Mouse (Mus musculus) CH12.LX (cell line): ENCODE measurements around the gene Cabp2. TPM values are rescaled to one million over a fixed set of nuclear protein-coding genes. Genes with fewer than 3 reads are reported as not detected.

ENCODE experiments used
- DNase-seq: peaks from one replicate; pipeline ENCODE4 v3.0.0-alpha.2; 2013; ENCODE audit errors: extremely low read depth
- H3K27ac ChIP-seq: 2 replicates; pipeline ENCODE4 v1.5.1; 2012; ENCODE audit warnings: low read depth, mild to moderate bottlenecking, control low read depth, moderate library complexity; ENCODE audit not compliant: insufficient read depth
- H3K27me3 ChIP-seq: replicated peaks from 2 replicates; pipeline ENCODE3; 2012; ENCODE audit warnings: inconsistent platforms
- H3K36me3 ChIP-seq, 2 experiments: replicated peaks in 1 of 2; 2 replicates each; pipeline versions ENCODE3 to v1.6.1; 2012; ENCODE audit warnings: inconsistent platforms in 1 of 2, low read length in 1 of 2, mild to moderate bottlenecking in 1 of 2, mixed read lengths in 1 of 2, moderate library complexity in 1 of 2; ENCODE audit not compliant: control insufficient read depth in 1 of 2, insufficient read depth in 1 of 2
- H3K4me1 ChIP-seq, 2 experiments: 2 replicates each; pipeline ENCODE4 v1.6.1; 2012; ENCODE audit warnings: inconsistent platforms in 1 of 2, moderate library complexity in 1 of 2; ENCODE audit not compliant: insufficient read depth in 2 of 2, control insufficient read depth in 1 of 2
- H3K4me2 ChIP-seq: 2 replicates; pipeline ENCODE4 v1.6.1; 2012; ENCODE audit warnings: low read depth, mild to moderate bottlenecking, control low read depth; ENCODE audit not compliant: poor library complexity, insufficient read depth, severe bottlenecking
- H3K4me3 ChIP-seq, 3 experiments: fragments of 150-350 bp in 1 of 3; sonication (generic) in 1 of 3; replicated peaks in 1 of 3; 2 replicates each; pipeline versions ENCODE3 to v1.5.1; 2011 to 2012; ENCODE audit warnings: low read depth in 2 of 3, low read length in 2 of 3, mild to moderate bottlenecking in 2 of 3, moderate library complexity in 2 of 3, control low read depth in 1 of 3, improper control_type of control experiment in 1 of 3, inconsistent platforms in 1 of 3, mixed read lengths in 1 of 3; ENCODE audit not compliant: poor library complexity in 1 of 3
- H3K79me2 ChIP-seq: replicated peaks from 2 replicates; pipeline ENCODE4 v1.6.1; 2012; ENCODE audit warnings: mild to moderate bottlenecking, moderate library complexity; ENCODE audit not compliant: control insufficient read depth, poor library complexity, insufficient read depth, severe bottlenecking; ENCODE audit errors: extremely low read depth
- H3K9ac ChIP-seq: 2 replicates; pipeline ENCODE4 v1.6.1; 2012; ENCODE audit warnings: low read depth, mild to moderate bottlenecking, control low read depth, moderate library complexity; ENCODE audit not compliant: insufficient read depth
- H3K9me3 ChIP-seq: replicated peaks from 2 replicates; pipeline ENCODE3; 2012; ENCODE audit warnings: low read length, inconsistent platforms, mixed read lengths
- BHLHE40 ChIP-seq: IDR thresholded peaks from 2 replicates; pipeline ENCODE4 v1.6.1; 2011; ENCODE audit warnings: mild to moderate bottlenecking, low read depth, low read length, improper control_type of control experiment
- CHD1 ChIP-seq: IDR thresholded peaks from 2 replicates; pipeline ENCODE4 v1.6.1; 2012; ENCODE audit warnings: low read depth, low read length, improper control_type of control experiment, inconsistent platforms
- CHD2 ChIP-seq: IDR thresholded peaks from 2 replicates; pipeline ENCODE4 v1.6.1; 2011; ENCODE audit warnings: low read length, improper control_type of control experiment
- CTCF ChIP-seq, 2 experiments: IDR thresholded peaks in 1 of 2; conservative IDR thresholded peaks in 1 of 2; 2 replicates each; pipeline ENCODE4 v1.5.1; 2011 to 2012; ENCODE audit warnings: low read depth in 2 of 2, low read length in 2 of 2, improper control_type of control experiment in 1 of 2, inconsistent platforms in 1 of 2, mild to moderate bottlenecking in 1 of 2, moderate library complexity in 1 of 2
- ELF1 ChIP-seq: IDR thresholded peaks from 2 replicates; pipeline ENCODE4 v1.6.1; 2014; ENCODE audit warnings: low read depth, mild to moderate bottlenecking, inconsistent platforms, low read length, improper control_type of control experiment
- ETS1 ChIP-seq: conservative IDR thresholded peaks from 2 replicates; pipeline ENCODE4 v1.6.1; 2012; ENCODE audit warnings: low read depth, mild to moderate bottlenecking, inconsistent platforms, low read length, improper control_type of control experiment, moderate library complexity
- GABPA ChIP-seq: IDR thresholded peaks from 2 replicates; pipeline ENCODE4 v1.6.1; 2012; ENCODE audit warnings: low read depth, low read length, improper control_type of control experiment, inconsistent platforms; ENCODE audit not compliant: insufficient replicate concordance
- HCFC1 ChIP-seq: IDR thresholded peaks from 2 replicates; pipeline ENCODE4 v1.6.1; 2012; ENCODE audit warnings: low read depth, mild to moderate bottlenecking, inconsistent platforms, low read length, improper control_type of control experiment
- JUND ChIP-seq: conservative IDR thresholded peaks from 2 replicates; pipeline ENCODE4 v1.6.1; 2011; ENCODE audit warnings: low read depth, low read length, improper control_type of control experiment
- MAZ ChIP-seq: IDR thresholded peaks from 2 replicates; pipeline ENCODE4 v1.6.1; 2012; ENCODE audit warnings: low read depth, mild to moderate bottlenecking, inconsistent platforms, low read length, improper control_type of control experiment, moderate library complexity
- MXI1 ChIP-seq: IDR thresholded peaks from 2 replicates; pipeline ENCODE4 v1.6.1; 2011; ENCODE audit warnings: mild to moderate bottlenecking, low read depth, low read length, improper control_type of control experiment
- MYC ChIP-seq: IDR thresholded peaks from 2 replicates; pipeline ENCODE4 v1.6.1; 2011; ENCODE audit warnings: low read depth, mild to moderate bottlenecking, improper control_type of control experiment, low read length
- NELFE ChIP-seq: IDR thresholded peaks from 2 replicates; pipeline ENCODE4 v1.6.1; 2011; ENCODE audit warnings: low read depth, low read length, improper control_type of control experiment
- POLR2AphosphoS2 ChIP-seq: IDR thresholded peaks from 2 replicates; pipeline ENCODE4 v1.6.1; 2011; ENCODE audit warnings: low read depth, low read length, improper control_type of control experiment
- RCOR1 ChIP-seq: conservative IDR thresholded peaks from 2 replicates; pipeline ENCODE4 v1.6.1; 2012; ENCODE audit warnings: low read depth, mild to moderate bottlenecking, inconsistent platforms, low read length, improper control_type of control experiment
- SIN3A ChIP-seq: IDR thresholded peaks from 2 replicates; pipeline ENCODE4 v1.6.1; 2012; ENCODE audit warnings: low read length, improper control_type of control experiment, inconsistent platforms
- USF1 ChIP-seq: IDR thresholded peaks from 2 replicates; pipeline ENCODE4 v1.6.1; 2014; ENCODE audit warnings: low read depth, mild to moderate bottlenecking, inconsistent platforms, low read length, improper control_type of control experiment
- USF2 ChIP-seq: conservative IDR thresholded peaks from 2 replicates; pipeline ENCODE4 v1.6.1; 2011; ENCODE audit warnings: low read depth, low read length, improper control_type of control experiment
- ZC3H11A ChIP-seq: IDR thresholded peaks from 2 replicates; pipeline ENCODE4 v1.6.1; 2012; ENCODE audit warnings: low read depth, mild to moderate bottlenecking, inconsistent platforms, low read length, improper control_type of control experiment
- ZMIZ1 ChIP-seq: IDR thresholded peaks from 2 replicates; pipeline ENCODE4 v1.6.1; 2012; ENCODE audit warnings: low read depth, mild to moderate bottlenecking, inconsistent platforms, low read length, improper control_type of control experiment
- dilution Hi-C: fragments of 300-500 bp; cut with MboI; formaldehyde crosslinking; loops from 2 replicates; pipeline ENCODE4 v1.14.3; 2020; ENCODE audit warnings: low sequenced_read_pairs; ENCODE audit not compliant: extremely low pct_unique_long_range_greater_than_20kb, extremely low pct_ligation_motif_present
- in situ Hi-C: fragments of 300-500 bp; cut with MboI; formaldehyde crosslinking; loops from 3 replicates; pipeline ENCODE4 v1.14.3; 2019; ENCODE audit warnings: low sequenced_read_pairs, low pct_ligation_motif_present, low pct_unique_long_range_greater_than_20kb, mixed read lengths
- polyA plus RNA-seq: library from polyadenylated mRNA; unstranded; fragments of >175 nt; gene quantifications from 2 replicates; pipeline ENCODE4 v1.2.1, GENCODE M21; 2012; ENCODE audit warnings: low read depth; ENCODE audit not compliant: insufficient read length
- total RNA-seq, 2 experiments: library from RNA; depleted of rRNA; stranded (reverse); fragments of 300-350 nt in 1 of 2; fragments of >200 nt in 1 of 2; gene quantifications; 2 replicates each; pipeline ENCODE4 v1.2.3; 2012 to 2014

Gene Cabp2
- total and polyA plus RNA-seq, 3 experiments, result not detected

DNA sequence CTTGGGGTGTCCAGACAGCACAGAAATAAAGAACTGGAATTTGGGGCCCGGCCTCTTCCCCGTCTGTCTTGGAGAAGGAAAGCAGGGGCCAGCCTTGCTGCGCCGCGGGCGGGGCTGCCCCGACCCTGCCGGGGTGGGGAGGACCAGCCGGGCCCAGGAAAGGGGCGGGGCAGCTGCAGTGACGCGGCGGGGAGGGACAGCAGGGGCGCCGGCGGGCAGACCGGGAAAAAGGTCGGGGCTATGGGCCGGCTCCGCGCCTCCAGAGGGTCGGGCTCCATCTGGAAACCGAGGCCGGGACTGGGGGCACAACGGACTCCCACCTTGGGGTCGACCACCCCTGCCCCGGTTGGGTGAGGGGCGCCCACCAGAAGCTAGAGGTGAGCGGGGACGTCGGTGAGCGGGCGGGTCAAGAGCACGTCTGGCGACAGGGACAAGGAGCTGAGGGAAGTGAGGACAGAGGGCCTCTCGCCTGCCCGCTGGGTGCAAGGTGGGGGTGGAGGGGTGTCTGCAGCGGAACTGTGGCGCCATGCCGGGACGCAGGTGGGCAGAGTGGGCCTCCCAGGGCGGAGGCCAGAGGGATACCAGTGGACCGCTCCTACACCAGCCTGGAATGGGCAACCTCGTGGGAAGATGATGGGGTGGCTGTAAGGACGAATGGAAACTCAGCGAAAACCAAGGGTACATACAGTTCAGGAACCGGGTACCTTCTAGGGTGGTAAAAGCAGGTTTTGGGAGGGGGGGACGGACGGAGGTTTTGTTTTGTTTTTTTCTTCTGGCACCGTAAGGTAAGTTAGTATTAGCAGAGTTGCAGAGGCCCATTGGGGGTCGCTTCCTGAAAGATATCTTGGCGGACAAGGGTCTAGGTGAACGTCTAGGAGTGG, 18.7 kb downstream of the Cabp2 start, which contains the start of gene Pitpnm1 (continued):
- TF ChIP-seq USF2 (no peak), NELFE (no peak; the same call in 1 of the 2 replicates), CHD2 (no peak), HCFC1 (no peak), SIN3A (peak; percentile 31; the same call in 1 of the 2 replicates)

DNA sequence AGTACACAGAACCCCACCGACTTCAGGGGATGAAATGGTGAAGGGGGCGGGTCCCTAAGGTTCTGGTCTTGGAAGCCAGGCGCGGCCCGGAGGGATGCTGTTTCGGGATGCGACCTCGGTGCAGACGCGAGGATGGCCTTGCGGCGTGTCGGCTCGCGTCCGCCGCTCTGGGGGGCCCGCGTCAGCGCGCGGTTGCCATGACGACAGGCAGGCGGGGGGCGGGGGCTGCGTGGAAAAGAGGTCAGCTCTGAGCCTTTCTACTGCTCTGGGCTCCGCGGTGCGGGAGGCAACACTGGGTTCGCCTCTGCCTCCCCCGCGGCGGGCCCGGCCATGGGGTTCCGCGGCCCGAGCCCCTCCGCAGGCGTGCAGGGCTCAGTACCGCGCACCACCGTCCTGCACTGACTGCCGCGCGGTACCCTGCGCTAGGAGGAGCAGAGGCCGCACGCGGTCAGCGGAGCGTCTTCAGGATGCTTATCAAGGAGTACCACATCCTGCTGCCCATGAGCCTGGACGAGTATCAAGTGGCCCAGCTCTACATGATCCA, 19.4 kb downstream of the Cabp2 start:
- dilution Hi-C loops, result no loop called here
- TF ChIP-seq ZC3H11A, result no peak
- TF ChIP-seq ELF1, result no peak
- no peak for TF ChIP-seq CHD2
- 0 out of 2 replicates have a peak, but pooled peaks have one; percentile 7 for TF ChIP-seq SIN3A
- TF ChIP-seq, all 38 proteins: peak for 1
- Histone ChIP-seq H3K27me3 (no peaks in the 10 kb centered on the region), H3K27ac (no peak overlapping the region), H3K36me3 (peaks cover 38 to 56% of the 10 kb centered on the region in 2 experiments), H3K4me1 (peaks cover 18 to 71% of the 10 kb centered on the region in 2 experiments), H3K79me2 (peaks cover 9% of the 10 kb centered on the region), H3K9ac (peak overlapping the region; percentile 27; the same call in 1 of the 2 replicates), H3K9me3 (no peaks in the 10 kb centered on the region), H3K4me3 (peak overlapping the region; percentile 82 to 92 (median 87)), H3K4me2 (peak overlapping the region; percentile 89)
- in situ Hi-C loops, result no loop called here
- DNase-seq, result no peak

DNA sequence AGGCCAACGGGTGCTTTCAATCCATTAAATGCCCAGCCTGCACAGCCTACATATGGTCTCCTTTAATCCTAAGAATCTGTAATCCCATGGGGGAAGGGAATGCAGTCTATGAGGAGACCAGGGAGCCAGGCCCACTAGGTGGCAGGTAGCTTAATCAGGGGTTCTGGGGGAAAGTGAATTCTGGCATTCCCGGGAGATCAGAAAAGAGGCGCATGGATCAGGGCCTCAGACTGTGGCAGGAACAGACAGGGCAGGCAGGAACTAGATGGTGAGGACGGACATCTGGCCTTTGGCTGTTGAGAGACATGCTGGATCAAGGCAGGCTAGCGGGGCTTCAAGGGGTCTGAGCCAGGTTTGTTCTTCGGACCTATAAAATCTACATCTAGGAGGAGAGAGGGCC, 20.1 kb downstream of the Cabp2 start:
- peak overlapping the region; percentile 89; the same call in 1 of the 2 replicates for H3K4me2 ChIP-seq
- dilution Hi-C loops, result no loop called here
- H3K27ac ChIP-seq, result no peak overlapping the region

More for the DNA sequence above, 20.1 kb downstream of the Cabp2 start:
- H3K36me3 ChIP-seq, result peaks cover 41 to 60% of the 10 kb centered on the region in 2 experiments
- H3K4me3 ChIP-seq, result no peak overlapping the region
- peaks cover 18 to 65% of the 10 kb centered on the region in 2 experiments for H3K4me1 ChIP-seq
- no peak overlapping the region for H3K9ac ChIP-seq
- no peaks in the 10 kb centered on the region for H3K27me3 ChIP-seq
- H3K79me2 ChIP-seq, result peaks cover 9% of the 10 kb centered on the region
- TF ChIP-seq JUND (no peak), MAZ (no peak), HCFC1 (no peak), MXI1 (no peak), CHD1 (no peak), RCOR1 (no peak), ZMIZ1 (no peak), ETS1 (no peak), USF1 (no peak), MYC (no peak), BHLHE40 (no peak), CTCF (conservative IDR thresholded peaks at IDR 0.05 in 1 of 2, IDR thresholded peaks at IDR 0.05 in 1 of 2; ENCODE audit: low read depth in 2 of 2, low read length in 2 of 2) (no peak), GABPA (no peak), POLR2AphosphoS2 (no peak)
- H3K9me3 ChIP-seq, result no peaks in the 10 kb centered on the region
- in situ Hi-C loops, result no loop called here
- DNase-seq, result no peak
